Mouse (Mus musculus) inflammation-experienced regulatory T-cells, adult 6 months (primary cell): ENCODE measurements around the gene Vegfb. TPM values are rescaled to one million over a fixed set of nuclear protein-coding genes. Genes with fewer than 3 reads are reported as not detected.
"Not testable (repeated sequence)": the region's sequence is repeated elsewhere in the genome, so short reads cannot be mapped to it uniquely, and the experiment has no call there.

ENCODE experiments used
- ATAC-seq: one replicate; pipeline ENCODE4 v1.8.0; 2017
- polyA plus RNA-seq, 3 experiments: library from polyadenylated mRNA; unstranded; fragments of 100-300 nt; shearing (Covaris generic); gene quantifications; one replicate each; pipeline ENCODE4 v1.2.1; 2017

Gene Vegfb
- polyA plus RNA-seq, 3 experiments from 2014 or later = 2.5 to 3.6 (median 3.5) TPM

GRCm38 (mm10) chr19:6992011-6992858 is 4.8 kb upstream of the Vegfb start, which contains the start of gene Dnajc4:
Gene Dnajc4, minus strand, starts transcription at chr19:6992572.
- ATAC-seq = peak; percentile 98

- ATAC-seq = not testable (repeated sequence)
These were observed 3.7 kb upstream of the Vegfb start for GRCm38 (mm10) chr19:6991166-6991565.

GRCm38 (mm10) chr19:6990712-6991111 is 3.3 kb upstream of the Vegfb start:
- ATAC-seq = no peak

GRCm38 (mm10) chr19:6989251-6989650 is 1.8 kb upstream of the Vegfb start:
- ATAC-seq = no peak

- no peak for ATAC-seq
These were observed 444 bp upstream of the Vegfb start for GRCm38 (mm10) chr19:6987904-6988285.

GRCm38 (mm10) chr19:6985951-6986708 is 1.3 kb downstream of the Vegfb start:
- no peak for ATAC-seq

GRCm38 (mm10) chr19:6985300-6985699 is 2.2 kb downstream of the Vegfb start:
- ATAC-seq = no peak

GRCm38 (mm10) chr19:6983621-6984020 is 3.8 kb downstream of the Vegfb start:
- ATAC-seq = no peak

GRCm38 (mm10) chr19:6981465-6981864 is 6.0 kb downstream of the Vegfb start:
- ATAC-seq = no peak

- ATAC-seq = peak; percentile 64
These were observed 6.9 kb downstream of the Vegfb start, which contains the start of gene Fkbp2 for GRCm38 (mm10) chr19:6980381-6981093. Gene Fkbp2, minus strand, starts transcription at chr19:6980501.

- ATAC-seq = peak; percentile 90
These were observed 7.7 kb downstream of the Vegfb start for GRCm38 (mm10) chr19:6979486-6980380.

GRCm38 (mm10) chr19:6979001-6979479 is 8.4 kb downstream of the Vegfb start:
- no peak for ATAC-seq

- ATAC-seq = no peak
These were observed 8.8 kb downstream of the Vegfb start for GRCm38 (mm10) chr19:6978639-6978974.

- ATAC-seq = no peak
These were observed 9.5 kb downstream of the Vegfb start for GRCm38 (mm10) chr19:6977759-6978638.

- ATAC-seq = no peak
These were observed 11.6 kb downstream of the Vegfb start, which contains the start of gene Plcb3 for GRCm38 (mm10) chr19:6975537-6976521. Gene Plcb3, minus strand, starts transcription at chr19:6976470.

GRCm38 (mm10) chr19:6974211-6975205 is 12.9 kb downstream of the Vegfb start, which contains the start of gene Ppp1r14b:
Gene Ppp1r14b, plus strand, starts transcription at chr19:6974968.
- peak; percentile 60 for ATAC-seq

GRCm38 (mm10) chr19:6973581-6974190 is 13.8 kb downstream of the Vegfb start:
- no peak for ATAC-seq
